In genomic region chr3:96663432-96664239, GRCm38 (mm10) we compare ENCODE assay signal across 8 mouse cellular contexts. TPM values are rescaled to one million over a fixed set of nuclear protein-coding genes. Genes with fewer than 3 reads are reported as not detected.
DNase-seq lines count a peak whose midpoint lies in the region; ATAC-seq and TF ChIP-seq lines count a peak whose summit lies in the region.

No protein-coding gene starts in this region.

- H3K4me2 ChIP-seq in forebrain, embryonic 14.5 days (ENCODE audit: low read length) = peak overlapping the region; percentile 50
- H3K4me2 ChIP-seq in liver, postnatal 0 days (ENCODE audit: low read depth, low read length) = peak overlapping the region; percentile 51
- H3K4me2 ChIP-seq in neural tube, embryonic 15.5 days = peak overlapping the region; percentile 64

- H3K27ac ChIP-seq in ES-Bruce4 (ENCODE audit: insufficient read depth, low read length) = peak overlapping the region; percentile 73
- no peak overlapping the region for H3K27ac ChIP-seq in forebrain, embryonic 14.5 days (ENCODE audit: low read depth, low read length)
- no peak overlapping the region for H3K27ac ChIP-seq in liver, postnatal 0 days (ENCODE audit: low read depth)
- H3K27ac ChIP-seq in neural tube, embryonic 15.5 days (replicated peaks) = peak overlapping the region; percentile 72

- intact Hi-C loops in heart, postnatal 14 days (cut with DNase I) = no loop called here

- WGBS in forebrain, embryonic 14.5 days = 6% methylated on average over 15 of the region's 18 CpGs
- 6% methylated on average over 15 of the region's 18 CpGs for WGBS in liver, postnatal 0 days (ENCODE audit: insufficient replicate concordance)
- 6% methylated on average over 17 of the region's 18 CpGs for WGBS in neural tube, embryonic 15.5 days

- peak; percentile 91 for DNase-seq in forebrain, embryonic 14.5 days (ENCODE audit: low spot score)
- peak; percentile 82 to 89 for DNase-seq in heart, postnatal 14 days
- peak; percentile 88 for DNase-seq in layer of hippocampus, adult 11-12 months (ENCODE audit: low spot score)
- DNase-seq in liver, postnatal 0 days = peak; percentile 83
- peak; percentile 61 for DNase-seq in testis, postnatal 14 days (ENCODE audit: low spot score)

- peak; percentile 77 for ATAC-seq in cerebellum, adult (ENCODE audit: insufficient number of reproducible peaks, low FRiP score, low TSS enrichment)
- ATAC-seq in forebrain, embryonic 14.5 days = peak; percentile 90
- ATAC-seq in liver, postnatal 0 days = peak; percentile 78
- peak; percentile 87 for ATAC-seq in neural tube, embryonic 15.5 days (ENCODE audit: low FRiP score)

- TF ChIP-seq CTCF in ES-Bruce4 (IDR thresholded peaks at IDR 0.05; ENCODE audit: low read depth, low read length) = peak; percentile 54
- TF ChIP-seq CTCF in liver, postnatal 0 days (IDR thresholded peaks at IDR 0.05; ENCODE audit: low read depth) = peak; percentile 73

- peak overlapping the region; percentile 54 for H3K4me3 ChIP-seq in ES-Bruce4 (ENCODE audit: low read depth, low read length)
- H3K4me3 ChIP-seq in forebrain, embryonic 14.5 days (ENCODE audit: low read depth, low read length) = peak overlapping the region; percentile 22
- H3K4me3 ChIP-seq in liver, postnatal 0 days (ENCODE audit: low read depth, low read length) = no peak overlapping the region
- peak overlapping the region; percentile 29 for H3K4me3 ChIP-seq in neural tube, embryonic 15.5 days (replicated peaks)

- TF ChIP-seq POLR2A in ES-Bruce4 (IDR thresholded peaks at IDR 0.05; ENCODE audit: insufficient read depth, low read length) = no peak

- no peaks in the 10 kb centered on the region for H3K36me3 ChIP-seq in ES-Bruce4 (ENCODE audit: control insufficient read depth, insufficient read depth, low read length, poor library complexity, severe bottlenecking)
- no peaks in the 10 kb centered on the region for H3K36me3 ChIP-seq in forebrain, embryonic 14.5 days (ENCODE audit: control insufficient read depth, insufficient read depth, low read length)
- H3K36me3 ChIP-seq in liver, postnatal 0 days (replicated peaks; ENCODE audit: insufficient read depth, low read length) = no peaks in the 10 kb centered on the region
- H3K36me3 ChIP-seq in neural tube, embryonic 15.5 days = 0 out of 2 replicates have a peak, but pooled peaks cover 4% of the 10 kb centered on the region

- peak; percentile 85 for TF ChIP-seq EP300 in ES-Bruce4 (IDR thresholded peaks at IDR 0.05; ENCODE audit: insufficient read depth, low read depth, low read length)
- TF ChIP-seq EP300 in liver, postnatal 0 days (IDR thresholded peaks at IDR 0.05; ENCODE audit: low read depth) = no peak

- H3K9me3 ChIP-seq in ES-Bruce4 (replicated peaks; ENCODE audit: control insufficient read depth, insufficient read depth, low read length, poor library complexity, severe bottlenecking) = no peaks in the 10 kb centered on the region
- H3K9me3 ChIP-seq in forebrain, embryonic 14.5 days (replicated peaks; ENCODE audit: control insufficient read depth, low read length) = no peaks in the 10 kb centered on the region
- no peaks in the 10 kb centered on the region for H3K9me3 ChIP-seq in liver, postnatal 0 days (ENCODE audit: low read length)
- no peaks in the 10 kb centered on the region for H3K9me3 ChIP-seq in neural tube, embryonic 15.5 days (replicated peaks)

- H3K27me3 ChIP-seq in ES-Bruce4 (ENCODE audit: control insufficient read depth, insufficient read depth, low read length, poor library complexity, severe bottlenecking) = no peaks in the 10 kb centered on the region
- H3K27me3 ChIP-seq in forebrain, embryonic 14.5 days (replicated peaks; ENCODE audit: control insufficient read depth, insufficient read depth, low read length) = no peaks in the 10 kb centered on the region
- no peaks in the 10 kb centered on the region for H3K27me3 ChIP-seq in liver, postnatal 0 days (ENCODE audit: insufficient read depth, low read length)
- H3K27me3 ChIP-seq in neural tube, embryonic 15.5 days (replicated peaks) = no peaks in the 10 kb centered on the region

- H3K9ac ChIP-seq in ES-Bruce4 (ENCODE audit: low read depth, poor library complexity, severe bottlenecking) = peak overlapping the region; percentile 34
- H3K9ac ChIP-seq in forebrain, embryonic 14.5 days (ENCODE audit: low read length) = peak overlapping the region; percentile 40
- H3K9ac ChIP-seq in liver, postnatal 0 days (replicated peaks) = no peak overlapping the region; the same call in 1 of the 2 replicates
- H3K9ac ChIP-seq in neural tube, embryonic 15.5 days (replicated peaks) = peak overlapping the region; percentile 34

- H3K4me1 ChIP-seq in ES-Bruce4 (ENCODE audit: control insufficient read depth, insufficient read depth, low read length) = no peaks in the 10 kb centered on the region
- H3K4me1 ChIP-seq in forebrain, embryonic 14.5 days (ENCODE audit: control insufficient read depth, insufficient read depth, low read length) = no peaks in the 10 kb centered on the region
- H3K4me1 ChIP-seq in liver, postnatal 0 days (ENCODE audit: insufficient read depth) = peaks cover 7% of the 10 kb centered on the region
- peaks cover 14% of the 10 kb centered on the region for H3K4me1 ChIP-seq in neural tube, embryonic 15.5 days

RNA-seq across cellular contexts. Expression of gene Ankrd35, which starts 6.3 kb away (rescaled TPM):
- 3.5 and 3.7 TPM in 2 replicates for polyA plus RNA-seq in ES-Bruce4 (2011; ENCODE audit: insufficient read depth, insufficient read length, low read depth, missing spikeins)
- polyA plus RNA-seq in forebrain, embryonic 14.5 days (2014; fragmentation: Nextera tagmentation; extraction: Ambion mirVana) = 1.1 and 1.9 TPM in 2 replicates
- total RNA-seq in heart, postnatal 14 days (2021) = under 1 TPM; 0.84 to 0.93 TPM
- 0.37 and 0.45 TPM in 2 replicates for polyA plus RNA-seq in liver, postnatal 0 days (2015; fragmentation: Nextera tagmentation; extraction: Ambion mirVana)
- 2.3 and 2.4 TPM in 2 replicates for polyA plus RNA-seq in neural tube, embryonic 15.5 days (2015; fragmentation: Nextera tagmentation; extraction: Ambion mirVana)

RNA-seq across cellular contexts. Expression of gene Itga10, which starts 18.3 kb away (rescaled TPM):
- polyA plus RNA-seq in ES-Bruce4 (2011; ENCODE audit: insufficient read depth, insufficient read length, low read depth, missing spikeins) = 0.43 and 1.1 TPM in 2 replicates
- polyA plus RNA-seq in forebrain, embryonic 14.5 days (2014; fragmentation: Nextera tagmentation; extraction: Ambion mirVana) = 0.38 and 0.39 TPM in 2 replicates
- total RNA-seq in heart, postnatal 14 days (2021) = 1 to 10 TPM in 1 of 2 experiments, under 1 TPM in 1; 0.85 to 1.2 TPM
- polyA plus RNA-seq in liver, postnatal 0 days (2015; fragmentation: Nextera tagmentation; extraction: Ambion mirVana) = 0.05 and 0.07 TPM in 2 replicates
- 1.3 and 1.4 TPM in 2 replicates for polyA plus RNA-seq in neural tube, embryonic 15.5 days (2015; fragmentation: Nextera tagmentation; extraction: Ambion mirVana)

RNA-seq across cellular contexts. Expression of gene Gm42957, which starts 28.4 kb away (rescaled TPM):
- 0.35 TPM in 1 of 2 replicates, not detected in the other for polyA plus RNA-seq in ES-Bruce4 (2011; ENCODE audit: insufficient read depth, insufficient read length, low read depth, missing spikeins)
- 0.13 and 0.14 TPM in 2 replicates for polyA plus RNA-seq in forebrain, embryonic 14.5 days (2014; fragmentation: Nextera tagmentation; extraction: Ambion mirVana)
- under 1 TPM in 1 of 2 experiments, not detected in 1; 0.17 TPM for total RNA-seq in heart, postnatal 14 days (2021)
- not detected in 2 replicates for polyA plus RNA-seq in liver, postnatal 0 days (2015; fragmentation: Nextera tagmentation; extraction: Ambion mirVana)
- polyA plus RNA-seq in neural tube, embryonic 15.5 days (2015; fragmentation: Nextera tagmentation; extraction: Ambion mirVana) = 0.06 and 0.20 TPM in 2 replicates

RNA-seq across cellular contexts. Expression of gene Pex11b, which starts 28.5 kb away (rescaled TPM):
- 21.4 and 22.3 TPM in 2 replicates for polyA plus RNA-seq in ES-Bruce4 (2011; ENCODE audit: insufficient read depth, insufficient read length, low read depth, missing spikeins)
- polyA plus RNA-seq in forebrain, embryonic 14.5 days (2014; fragmentation: Nextera tagmentation; extraction: Ambion mirVana) = 56.6 and 64.4 TPM in 2 replicates
- total RNA-seq in heart, postnatal 14 days (2021) = 10 to 100 TPM; 30.5 to 30.7 TPM
- polyA plus RNA-seq in liver, postnatal 0 days (2015; fragmentation: Nextera tagmentation; extraction: Ambion mirVana) = 24.1 and 24.4 TPM in 2 replicates
- polyA plus RNA-seq in neural tube, embryonic 15.5 days (2015; fragmentation: Nextera tagmentation; extraction: Ambion mirVana) = 58.8 and 64.9 TPM in 2 replicates

RNA-seq across cellular contexts. Expression of gene Pias3, which starts 32.5 kb away (rescaled TPM):
- polyA plus RNA-seq in ES-Bruce4 (2011; ENCODE audit: insufficient read depth, insufficient read length, low read depth, missing spikeins) = 31.8 and 42.1 TPM in 2 replicates
- polyA plus RNA-seq in forebrain, embryonic 14.5 days (2014; fragmentation: Nextera tagmentation; extraction: Ambion mirVana) = 14.8 and 21.3 TPM in 2 replicates
- 10 to 100 TPM; 18.1 to 22.1 TPM for total RNA-seq in heart, postnatal 14 days (2021)
- polyA plus RNA-seq in liver, postnatal 0 days (2015; fragmentation: Nextera tagmentation; extraction: Ambion mirVana) = 4.6 and 5.2 TPM in 2 replicates
- polyA plus RNA-seq in neural tube, embryonic 15.5 days (2015; fragmentation: Nextera tagmentation; extraction: Ambion mirVana) = 36.2 and 39.4 TPM in 2 replicates

Comparison
In these comparisons a context has a peak if more than half of its experiments do, and no peak if none do; other contexts are left out.
1. H3K27ac ChIP-seq: peak in ES-Bruce4 (single experiment) and neural tube, embryonic 15.5 days (single experiment); none in forebrain, embryonic 14.5 days (single experiment) and liver, postnatal 0 days (single experiment).
2. Peak in every context shown above with its lines, with median percentiles within 50 percentile points of each other: ATAC-seq, DNase-seq and H3K4me2 ChIP-seq.